Mouse (Mus musculus) c-Kit-negative CD71-positive TER-119-positive erythroid progenitor cells, embryonic 14.5 days (primary cell): ENCODE measurements around the gene Cemip2.
"Not testable (repeated sequence)": the region's sequence is repeated elsewhere in the genome, so short reads cannot be mapped to it uniquely, and the experiment has no call there.

ENCODE experiments used
- DNase-seq: peaks from one replicate; pipeline ENCODE4 v3.0.0-alpha.2; 2013; ENCODE audit warnings: low read depth, low spot score

The Cemip2 gene

DNA sequence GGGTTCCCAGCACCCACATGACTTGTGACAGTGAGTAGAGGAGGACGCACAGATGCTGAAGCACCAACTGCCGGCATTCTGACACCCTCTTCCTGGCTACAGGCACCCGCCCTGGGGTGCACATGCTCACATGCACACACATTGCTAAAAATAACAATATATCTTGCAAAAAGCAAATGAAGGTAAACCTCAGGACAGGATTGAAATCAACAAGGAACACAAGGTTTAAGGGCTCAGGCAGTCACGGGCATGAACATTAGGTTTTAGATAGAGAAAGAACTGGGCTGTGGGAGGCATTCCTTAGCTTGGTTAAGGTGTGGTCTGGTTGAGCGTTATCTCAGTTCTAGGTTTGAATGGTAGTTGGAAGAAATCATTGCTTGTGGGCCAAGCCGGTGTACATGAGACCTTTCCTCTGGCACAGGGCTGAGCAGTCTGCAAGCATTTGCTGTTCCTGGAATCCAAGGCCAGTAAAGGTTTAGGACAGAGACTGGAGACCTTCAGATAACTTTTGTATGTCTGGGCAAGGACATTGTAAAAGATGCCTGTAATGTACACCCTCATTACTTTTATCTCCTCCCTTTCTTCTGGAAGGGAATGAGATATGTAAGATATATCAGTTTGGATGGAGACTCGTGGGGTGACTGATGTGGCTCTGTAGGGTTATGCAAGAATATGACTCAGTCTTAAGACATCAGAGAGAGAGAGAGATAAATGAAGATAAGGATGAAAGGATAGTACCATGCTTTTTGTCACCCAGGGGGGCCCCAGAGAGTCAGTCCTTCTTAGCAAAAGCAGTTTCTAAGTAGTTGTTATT, 87.3 kb downstream of the Cemip2 start:
- no peak for DNase-seq

GRCm38 (mm10) chr19:21866094-21866493, 88.0 kb downstream of the Cemip2 start:
- DNase-seq, result no peak

DNA sequence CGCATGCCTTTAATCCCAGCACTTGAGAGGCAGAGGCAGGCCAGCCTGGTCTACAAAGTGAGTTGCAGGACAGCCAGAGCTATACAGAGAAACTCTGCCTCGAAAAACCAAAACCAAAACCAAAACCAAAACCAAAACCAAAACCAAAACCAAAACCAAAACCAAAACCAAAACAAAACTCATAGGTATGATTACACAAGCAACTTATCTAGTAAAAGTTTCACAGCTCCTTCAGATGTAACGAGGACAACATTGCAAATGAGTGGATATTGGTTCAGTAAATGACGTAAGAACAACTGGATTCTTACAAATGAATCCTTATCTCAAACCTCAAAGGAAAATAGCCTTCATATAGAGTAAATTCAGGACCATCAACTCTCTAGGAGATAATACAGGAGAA, 88.6 kb downstream of the Cemip2 start:
- not testable (repeated sequence) for DNase-seq

- no peak for DNase-seq
Observed at GRCm38 (mm10) chr19:21868471-21868870, 90.3 kb downstream of the Cemip2 start.

GRCm38 (mm10) chr19:21882110-21882940, 104.2 kb downstream of the Cemip2 start:
- no peak for DNase-seq

DNA sequence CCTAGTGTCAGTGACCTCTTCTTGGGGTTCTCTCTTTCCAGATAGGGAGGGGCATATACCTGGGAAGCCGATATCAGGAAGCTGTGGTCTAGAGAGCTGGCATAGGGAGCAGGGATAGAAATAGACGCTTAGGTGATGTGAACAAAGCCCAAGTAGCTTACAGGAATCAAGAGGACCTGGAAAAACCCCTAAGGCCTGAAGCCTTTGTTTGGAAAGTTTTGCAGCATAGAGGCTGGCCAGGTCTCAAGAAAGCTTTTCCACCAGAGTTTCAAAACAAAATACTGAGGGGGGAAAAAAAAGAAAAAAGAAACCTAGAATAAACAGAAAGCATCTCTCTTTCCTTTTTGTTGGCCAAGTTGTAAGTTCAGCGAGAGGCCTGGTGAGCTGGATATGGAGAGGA, 104.9 kb downstream of the Cemip2 start:
- no peak for DNase-seq

DNA sequence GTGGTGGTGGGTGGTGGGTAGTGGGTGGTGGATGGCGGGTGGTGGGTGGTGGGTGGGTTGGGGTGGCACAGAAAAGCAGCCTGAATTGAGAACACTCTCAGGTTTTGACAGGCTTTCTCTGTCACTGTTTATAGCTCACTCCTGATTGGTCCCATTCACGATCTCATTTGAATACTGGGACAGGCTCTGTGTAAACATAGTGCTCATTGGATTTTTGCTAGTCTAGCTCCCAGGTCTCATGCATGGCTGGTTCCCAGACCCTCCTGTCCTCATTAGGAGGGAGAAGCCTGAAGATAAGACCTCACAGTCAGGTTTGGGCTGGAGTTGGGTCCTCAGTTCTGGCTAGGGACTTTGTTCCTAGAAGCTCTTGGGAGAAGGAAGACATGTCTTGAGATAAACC, 105.8 kb downstream of the Cemip2 start:
- DNase-seq, result no peak

DNA sequence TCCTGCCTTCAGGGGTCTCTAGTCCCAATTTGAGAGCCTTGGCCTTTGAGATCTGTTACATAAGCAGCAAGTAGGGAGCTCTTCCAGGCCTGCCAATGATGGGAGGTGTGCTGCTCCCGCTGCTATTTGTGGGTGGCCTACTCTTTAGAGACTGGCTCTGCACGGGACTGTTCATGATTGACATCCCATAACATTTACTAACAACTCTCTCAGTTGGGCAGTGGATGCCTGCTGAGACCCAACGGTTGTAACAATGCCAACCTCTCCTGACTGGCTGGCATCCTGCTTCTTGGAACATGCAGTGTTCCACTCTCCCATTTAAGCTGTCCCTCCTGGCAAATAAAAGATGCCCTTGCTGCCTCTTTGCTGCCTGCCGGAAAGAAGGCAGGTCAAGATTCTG, 106.2 kb downstream of the Cemip2 start:
- DNase-seq, result no peak

DNA sequence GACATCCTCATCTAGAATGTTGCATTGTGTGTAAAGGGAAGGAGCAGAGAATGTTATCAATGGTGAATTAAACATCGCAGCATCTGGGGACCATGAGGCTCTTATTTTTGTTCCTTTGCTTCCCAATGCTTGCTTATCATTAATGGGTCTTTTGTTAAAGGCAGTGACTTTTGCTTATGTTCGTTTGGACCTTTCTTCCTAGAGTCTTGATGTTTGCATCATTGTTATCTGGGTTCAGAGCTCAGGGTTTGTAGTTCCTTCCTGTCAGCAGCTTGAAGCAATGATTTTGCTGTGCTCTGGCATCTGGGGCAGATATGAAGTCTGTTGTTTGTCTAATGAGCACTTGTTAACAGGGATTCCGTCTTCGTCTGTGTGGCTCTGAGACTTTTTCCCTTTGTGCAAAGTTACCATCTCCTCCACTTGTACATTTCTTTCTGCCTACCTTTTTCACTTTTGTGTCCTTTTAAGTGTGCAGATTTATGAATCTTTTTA, 108.1 kb downstream of the Cemip2 start:
- no peak for DNase-seq

- DNase-seq, result no peak
Observed at GRCm38 (mm10) chr19:21890699-21891098, 112.6 kb downstream of the Cemip2 start.

- no peak for DNase-seq
Observed at GRCm38 (mm10) chr19:21894792-21895191, 116.7 kb downstream of the Cemip2 start.

- no peak for DNase-seq
Observed at GRCm38 (mm10) chr19:21895540-21895939, 117.4 kb downstream of the Cemip2 start.

DNA sequence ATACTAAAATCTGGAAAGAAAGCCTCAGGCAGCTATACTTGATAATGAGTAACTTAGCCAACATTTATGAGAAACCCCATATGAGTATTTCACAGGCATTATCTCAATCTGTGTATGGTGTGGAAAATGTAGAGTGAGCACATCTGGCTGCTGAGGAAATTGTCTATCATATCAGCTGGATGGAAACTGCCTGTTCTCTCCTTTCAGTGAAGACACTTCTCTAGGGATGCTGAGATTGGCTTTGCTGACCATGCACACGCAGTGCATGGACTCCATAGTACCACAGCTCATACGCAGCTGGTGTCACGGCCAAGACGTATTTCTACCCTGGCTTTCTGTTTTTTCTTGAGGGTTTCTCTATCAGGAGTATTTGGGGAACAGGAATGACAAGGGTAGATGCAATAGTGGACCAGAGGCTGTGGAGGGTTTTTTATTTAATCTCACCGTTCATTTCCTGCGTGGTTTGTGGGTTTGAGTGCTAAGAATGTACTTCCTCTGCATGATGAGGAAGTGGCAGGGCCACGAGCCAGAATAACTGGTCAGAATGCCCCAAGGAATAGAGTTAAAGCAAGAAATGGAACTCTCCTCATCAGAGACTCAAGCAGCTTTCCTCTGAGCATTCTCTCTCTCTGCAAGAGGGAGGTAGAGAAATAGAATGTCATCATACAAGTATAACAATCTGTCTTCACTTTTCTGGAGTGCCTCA, 119.1 kb downstream of the Cemip2 start:
- no peak for DNase-seq

DNA sequence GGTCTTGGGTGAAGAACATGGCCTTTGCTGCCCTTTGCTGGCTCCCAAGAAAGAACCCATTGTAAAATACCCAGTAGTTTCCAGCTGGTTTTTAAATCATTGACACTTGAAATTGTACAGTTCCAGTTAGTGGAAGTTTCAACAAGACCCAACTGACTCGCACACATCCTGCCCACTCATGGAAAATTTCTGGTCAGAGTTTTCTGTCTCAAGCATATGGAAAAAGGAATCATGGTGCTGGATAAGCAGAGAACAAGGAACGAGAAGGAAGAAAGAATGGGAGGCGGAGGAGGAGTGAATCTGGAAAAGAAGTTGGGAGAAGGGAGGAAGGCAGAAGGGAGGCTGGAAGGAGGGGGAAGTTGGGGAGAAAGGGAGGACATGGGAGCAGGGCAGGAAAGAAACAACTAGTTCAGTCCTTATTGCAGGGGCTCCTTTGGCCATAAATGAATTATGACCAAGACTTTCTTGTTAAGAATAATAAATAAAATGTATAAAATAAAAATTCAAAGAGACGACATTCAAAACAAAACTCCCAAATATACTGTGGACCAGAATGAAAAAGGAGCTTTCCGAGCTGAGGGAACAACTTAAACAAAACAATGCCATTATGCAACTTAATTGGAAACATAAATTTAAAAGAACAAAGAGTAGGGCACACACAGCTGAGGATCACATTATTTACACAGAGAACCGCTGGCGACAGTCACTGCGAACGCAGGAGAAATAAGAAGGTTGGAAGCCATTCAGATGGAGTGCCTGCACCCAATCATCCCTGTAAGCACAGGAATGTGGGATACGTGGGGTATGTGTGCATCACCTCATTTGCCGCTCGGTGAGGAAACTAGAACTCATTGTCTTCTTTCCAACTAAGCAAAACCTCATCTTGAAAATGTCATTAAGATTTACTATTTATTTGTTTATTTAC, 120.1 kb downstream of the Cemip2 start:
- DNase-seq, result no peak
